Mouse (Mus musculus) gastrocnemius, adult 2 months (tissue): ENCODE data around the gene Pdgfc. TPM values are rescaled to one million over a fixed set of nuclear protein-coding genes. Genes with fewer than 3 reads are reported as not detected.

ENCODE experiments used
- DNase-seq: peaks from one replicate; pipeline ENCODE4 v3.0.0; 2022
- H3K27ac ChIP-seq: fragments of 200-600 bp; 2 replicates; pipeline ENCODE4 v1.8.1; 2022; ENCODE audit warnings: mild to moderate bottlenecking
- H3K4me3 ChIP-seq: fragments of 200-600 bp; 2 replicates; pipeline ENCODE4 v1.8.1; 2022; ENCODE audit warnings: mild to moderate bottlenecking, moderate library complexity
- CTCF ChIP-seq: fragments of 200-600 bp; IDR thresholded peaks from 2 replicates; pipeline ENCODE4 v1.8.1; 2022; ENCODE audit warnings: antibody characterized with exemption, mild to moderate bottlenecking, moderate library complexity
- intact Hi-C: fragments of 180-260 bp; cut with DNase I; formaldehyde crosslinking; loops from one replicate; pipeline ENCODE4 v1.15.1; 2025
- total RNA-seq, 2 experiments: library from RNA; stranded (reverse); gene quantifications; 2 replicates each; pipeline ENCODE4 v1.2.3; 2021

The Pdgfc gene
- total RNA-seq, 2 experiments from 2014 or later: 1.6 to 3.3 TPM

- Histone ChIP-seq H3K4me3 (no peak overlapping the region), H3K27ac (no peak overlapping the region)
- DNase-seq: no peak
- intact Hi-C loops: loop anchor here (10.0 kb wide), 1 partner anchor 893 kb away; no protein-coding TSS in a partner anchor
- no peak for TF ChIP-seq CTCF
Measured at GRCm38 (mm10) chr3:81032014-81032413, 4.2 kb upstream of the Pdgfc start.

GRCm38 (mm10) chr3:81034336-81035102 lies 1.7 kb upstream of the Pdgfc start:
- Histone ChIP-seq H3K4me3 (no peak overlapping the region), H3K27ac (no peak overlapping the region)
- no peak for TF ChIP-seq CTCF
- intact Hi-C loops: loop anchor here (5.0 to 10.0 kb wide), 4 partner anchors 77 to 890 kb away; no protein-coding TSS in a partner anchor
- DNase-seq: no peak

- TF ChIP-seq CTCF: no peak
- H3K4me3 ChIP-seq: peak overlapping the region; percentile 92
- DNase-seq: peak; percentile 71
- intact Hi-C loops: loop anchor here (5.0 to 10.0 kb wide), 4 partner anchors 79 to 888 kb away; no protein-coding TSS in a partner anchor
- H3K27ac ChIP-seq: peak overlapping the region; percentile 81
Measured at GRCm38 (mm10) chr3:81036554-81037311, 517 bp downstream of the Pdgfc start.

- no peak for TF ChIP-seq CTCF
- intact Hi-C loops: loop anchor here (5.0 to 10.0 kb wide), 4 partner anchors 80 to 887 kb away; no protein-coding TSS in a partner anchor
- Histone ChIP-seq H3K4me3 (peak overlapping the region; percentile 92), H3K27ac (peak overlapping the region; percentile 81)
- DNase-seq: peak; percentile 57
Measured at GRCm38 (mm10) chr3:81037312-81037859, 1.2 kb downstream of the Pdgfc start.

- Histone ChIP-seq H3K4me3 (no peak overlapping the region), H3K27ac (no peak overlapping the region)
- peak; percentile 75 for TF ChIP-seq CTCF
- intact Hi-C loops: loop anchor here (5.0 to 10.0 kb wide), 4 partner anchors 82 to 886 kb away; no protein-coding TSS in a partner anchor
- peak; percentile 46 for DNase-seq
Measured at GRCm38 (mm10) chr3:81039131-81039653, 3.0 kb downstream of the Pdgfc start.

GRCm38 (mm10) chr3:81044653-81045343 lies 8.6 kb downstream of the Pdgfc start:
- Histone ChIP-seq H3K27ac (no peak overlapping the region), H3K4me3 (no peak overlapping the region)
- no peak for TF ChIP-seq CTCF
- intact Hi-C loops: no loop called here
- DNase-seq: no peak

GRCm38 (mm10) chr3:81045344-81046050 lies 9.3 kb downstream of the Pdgfc start:
- Histone ChIP-seq H3K4me3 (no peak overlapping the region), H3K27ac (no peak overlapping the region)
- intact Hi-C loops: no loop called here
- TF ChIP-seq CTCF: no peak
- no peak for DNase-seq

GRCm38 (mm10) chr3:81046652-81047607 lies 10.7 kb downstream of the Pdgfc start:
- intact Hi-C loops: no loop called here

GRCm38 (mm10) chr3:81051522-81051921 lies 15.3 kb downstream of the Pdgfc start:
- H3K4me3 ChIP-seq: no peak overlapping the region
- no peak for DNase-seq
- TF ChIP-seq CTCF: no peak
- intact Hi-C loops: no loop called here
- H3K27ac ChIP-seq: no peak overlapping the region

More at GRCm38 (mm10) chr3:81046652-81047607, 10.7 kb downstream of the Pdgfc start:
- no peak for TF ChIP-seq CTCF
- Histone ChIP-seq H3K27ac (no peak overlapping the region), H3K4me3 (no peak overlapping the region)
- no peak for DNase-seq

- intact Hi-C loops: no loop called here
- no peak for DNase-seq
- TF ChIP-seq CTCF: no peak
- H3K27ac ChIP-seq: no peak overlapping the region
- H3K4me3 ChIP-seq: no peak overlapping the region
Measured at GRCm38 (mm10) chr3:81052422-81052821, 16.2 kb downstream of the Pdgfc start.
